Mouse (Mus musculus): Measurements from ENCODE around the gene H2afy2. TPM values are rescaled to one million over a fixed set of nuclear protein-coding genes. Genes with fewer than 3 reads are reported as not detected.

The H2afy2 gene
- polyA plus RNA-seq, 1 experiment from 2014 or later: 237 TPM

Small RNA genes within 50 kb of the gene (microRNA-seq; reads per million reads assigned to microRNA genes)
- not detected for gene Mir5108

Other genes starting within 250 kb of the H2afy2 start
- gene Npffr1, start 188.7 kb downstream of the H2afy2 start, polyA plus RNA-seq (2015; fragmentation: Nextera tagmentation; extraction: Ambion mirVana): 0.97 and 1.5 TPM in 2 replicates
- 207 and 226 TPM in 2 replicates for gene Ppa1, start 135.6 kb downstream of the H2afy2 start, polyA plus RNA-seq (2015; fragmentation: Nextera tagmentation; extraction: Ambion mirVana)
- 204 and 210 TPM in 2 replicates for gene Sar1a, start 103.8 kb downstream of the H2afy2 start, polyA plus RNA-seq (2015; fragmentation: Nextera tagmentation; extraction: Ambion mirVana)
- 24.5 and 25.0 TPM in 2 replicates for gene Tysnd1, start 88.6 kb downstream of the H2afy2 start, polyA plus RNA-seq (2015; fragmentation: Nextera tagmentation; extraction: Ambion mirVana)
- 15.8 and 19.2 TPM in 2 replicates for gene Aifm2, start 68.9 kb downstream of the H2afy2 start, polyA plus RNA-seq (2015; fragmentation: Nextera tagmentation; extraction: Ambion mirVana)
- gene Col13a1, start 195.0 kb upstream of the H2afy2 start, polyA plus RNA-seq (2015; fragmentation: Nextera tagmentation; extraction: Ambion mirVana): 2.4 and 3.1 TPM in 2 replicates

Measured in hindbrain, embryonic 16.5 days (tissue).